Mouse (Mus musculus) liver, embryonic 11.5 days (tissue): Measurements from ENCODE around the gene Gpr61. TPM values are rescaled to one million over a fixed set of nuclear protein-coding genes. Genes with fewer than 3 reads are reported as not detected.

Experiments
- ATAC-seq: fragments of 200-750 bp; cut with Nextera tagmentation; replicated peaks from 2 replicates; pipeline ENCODE4 v1.8.0; 2017; ENCODE audit warnings: moderate number of reproducible peaks, mild to moderate bottlenecking, moderate TSS enrichment, moderate library complexity; ENCODE audit not compliant: low FRiP score
- DNase-seq: peaks from one replicate; pipeline ENCODE4 v3.0.0-alpha.2; 2017; ENCODE audit warnings: low spot score
- H3K27ac ChIP-seq: fragments of 300-500 bp; sonication (generic); 2 replicates; pipeline ENCODE4 v1.5.1; 2014; ENCODE audit warnings: mild to moderate bottlenecking, low read depth, low read length, control low read depth
- H3K27me3 ChIP-seq: fragments of 300-500 bp; sonication (generic); replicated peaks from 2 replicates; pipeline ENCODE4 v1.6.1; 2014; ENCODE audit warnings: low read length, mixed read lengths; ENCODE audit not compliant: control insufficient read depth, insufficient read depth
- H3K36me3 ChIP-seq: fragments of 300-500 bp; sonication (generic); 2 replicates; pipeline ENCODE4 v1.6.1; 2014; ENCODE audit warnings: mild to moderate bottlenecking, low read length, moderate library complexity, mixed read lengths; ENCODE audit not compliant: control insufficient read depth, insufficient read depth
- H3K4me1 ChIP-seq: fragments of 300-500 bp; sonication (generic); replicated peaks from 2 replicates; pipeline ENCODE4 v1.6.1; 2014; ENCODE audit warnings: low read length, mixed read lengths; ENCODE audit not compliant: control insufficient read depth, insufficient read depth
- H3K4me2 ChIP-seq: fragments of 300-500 bp; sonication (generic); 2 replicates; pipeline ENCODE4 v1.6.1; 2014; ENCODE audit warnings: mild to moderate bottlenecking, control low read depth, moderate library complexity
- H3K4me3 ChIP-seq: fragments of 300-500 bp; sonication (generic); 2 replicates; pipeline ENCODE4 v1.5.1; 2014; ENCODE audit warnings: low read depth, low read length, control low read depth
- H3K9ac ChIP-seq: fragments of 300-500 bp; sonication (generic); 2 replicates; pipeline ENCODE4 v1.6.1; 2014; ENCODE audit warnings: low read depth, low read length, control low read depth
- H3K9me3 ChIP-seq: fragments of 300-500 bp; sonication (generic); 2 replicates; pipeline ENCODE4 v1.6.1; 2016; ENCODE audit warnings: low read length, inconsistent platforms, mixed read lengths; ENCODE audit not compliant: control insufficient read depth
- WGBS: fragments of 180-500 bp; shearing (Covaris S2); extraction: QIAGEN DNeasy Blood & Tissue Kit; methylation state at CpG from one replicate; pipeline ENCODE4 v1.1.7; 2014; 5-methylcytosine and 5-hydroxymethylcytosine counted together
- polyA plus RNA-seq: library from polyadenylated mRNA; unstranded; fragments of >200 nt; fragmentation: Nextera tagmentation; extraction: Ambion mirVana; gene quantifications from 2 replicates; pipeline ENCODE4 v1.2.1, GENCODE M21; 2014

The Gpr61 gene
- polyA plus RNA-seq, 1 experiment from 2014 or later, result 0.07 TPM

GRCm38 (mm10) chr3:108112246-108112645 lies 42.4 kb downstream of the Gpr61 start:
- no peak overlapping the region for H3K4me2 ChIP-seq

GRCm38 (mm10) chr3:108111320-108111719 lies 43.4 kb downstream of the Gpr61 start:
- no peak overlapping the region for H3K27ac ChIP-seq
- WGBS, result 92% methylated on average over 5 of the region's 5 CpGs

More at GRCm38 (mm10) chr3:108112246-108112645, 42.4 kb downstream of the Gpr61 start:
- Histone ChIP-seq H3K9me3 (no peaks in the 10 kb centered on the region), H3K4me3 (no peak overlapping the region), H3K9ac (no peak overlapping the region), H3K27me3 (no peaks in the 10 kb centered on the region), H3K4me1 (no peaks in the 10 kb centered on the region), H3K36me3 (peaks cover 38% of the 10 kb centered on the region), H3K27ac (no peak overlapping the region)
- ATAC-seq (no peak), DNase-seq (no peak)
- WGBS, result 73% methylated on average over 7 of the region's 7 CpGs

GRCm38 (mm10) chr3:108105281-108105680 lies 49.4 kb downstream of the Gpr61 start:
- peak; percentile 96 for ATAC-seq
- no peaks in the 10 kb centered on the region for H3K9me3 ChIP-seq
- H3K36me3 ChIP-seq, result peaks cover 11% of the 10 kb centered on the region; the same call in 1 of the 2 replicates
- WGBS, result 33% methylated on average over 3 of the region's 3 CpGs
- H3K9ac ChIP-seq, result 0 out of 2 replicates have a peak overlapping the region, but pooled peaks have one; percentile 1
- H3K27me3 ChIP-seq, result no peaks in the 10 kb centered on the region
- H3K4me3 ChIP-seq, result no peak overlapping the region
- DNase-seq, result no peak
- peaks cover 21% of the 10 kb centered on the region for H3K4me1 ChIP-seq
- H3K4me2 ChIP-seq, result 0 out of 2 replicates have a peak overlapping the region, but pooled peaks have one; percentile 15
- H3K27ac ChIP-seq, result 0 out of 2 replicates have a peak overlapping the region, but pooled peaks have one; percentile 8

More at GRCm38 (mm10) chr3:108111320-108111719, 43.4 kb downstream of the Gpr61 start:
- no peak overlapping the region for H3K9ac ChIP-seq
- no peaks in the 10 kb centered on the region for H3K27me3 ChIP-seq
- no peak for ATAC-seq
- no peaks in the 10 kb centered on the region for H3K9me3 ChIP-seq
- DNase-seq, result no peak
- no peak overlapping the region for H3K4me3 ChIP-seq
- H3K4me2 ChIP-seq, result no peak overlapping the region
- peaks cover 36% of the 10 kb centered on the region for H3K36me3 ChIP-seq
- peaks cover 6% of the 10 kb centered on the region; the same call in 1 of the 2 replicates for H3K4me1 ChIP-seq

GRCm38 (mm10) chr3:108102075-108102474 lies 52.6 kb downstream of the Gpr61 start:
- Histone ChIP-seq H3K27ac (no peak overlapping the region), H3K9me3 (no peaks in the 10 kb centered on the region), H3K4me2 (no peak overlapping the region), H3K36me3 (no peaks in the 10 kb centered on the region), H3K9ac (no peak overlapping the region), H3K4me3 (no peak overlapping the region), H3K27me3 (no peaks in the 10 kb centered on the region), H3K4me1 (peaks cover 45% of the 10 kb centered on the region)
- ATAC-seq, result no peak
- 92% methylated on average over 6 of the region's 6 CpGs for WGBS
- DNase-seq, result no peak

- peaks cover 42% of the 10 kb centered on the region for H3K4me1 ChIP-seq
- WGBS, result 60% methylated on average over 3 of the region's 3 CpGs
Measured at GRCm38 (mm10) chr3:108101594-108101993, 53.1 kb downstream of the Gpr61 start.

More at GRCm38 (mm10) chr3:108101594-108101993, 53.1 kb downstream of the Gpr61 start:
- no peaks in the 10 kb centered on the region for H3K36me3 ChIP-seq
- no peak overlapping the region for H3K4me3 ChIP-seq
- H3K27ac ChIP-seq, result no peak overlapping the region
- H3K9ac ChIP-seq, result no peak overlapping the region
- H3K9me3 ChIP-seq, result no peaks in the 10 kb centered on the region
- ATAC-seq, result no peak
- peak; percentile 8 for DNase-seq
- no peak overlapping the region for H3K4me2 ChIP-seq
- H3K27me3 ChIP-seq, result no peaks in the 10 kb centered on the region

Other genes starting within 250 kb of the Gpr61 start
- 10.8 and 12.0 TPM in 2 replicates for gene Gstm7, start 223.1 kb downstream of the Gpr61 start, polyA plus RNA-seq
- 9.2 and 9.5 TPM in 2 replicates for gene Gstm6, start 211.1 kb downstream of the Gpr61 start, polyA plus RNA-seq
- 7.5 and 7.7 TPM in 2 replicates for gene Gstm3, start 185.6 kb downstream of the Gpr61 start, polyA plus RNA-seq
- gene Gstm2, start 168.4 kb downstream of the Gpr61 start, polyA plus RNA-seq, result 16.7 and 18.2 TPM in 2 replicates
- gene Gstm1, start 136.9 kb downstream of the Gpr61 start, polyA plus RNA-seq, result 244 and 267 TPM in 2 replicates
- 21.2 and 22.8 TPM in 2 replicates for gene Gstm4, start 110.0 kb downstream of the Gpr61 start, polyA plus RNA-seq
- 119 and 123 TPM in 2 replicates for gene Ampd2, start 68.2 kb downstream of the Gpr61 start, polyA plus RNA-seq
- 4.2 and 5.4 TPM in 2 replicates for gene Gnat2, start 62.1 kb downstream of the Gpr61 start, polyA plus RNA-seq
- gene Gnai3, start 8.7 kb downstream of the Gpr61 start, polyA plus RNA-seq, result 146 and 170 TPM in 2 replicates
- 0.88 and 1.5 TPM in 2 replicates for gene Amigo1, start 31.5 kb upstream of the Gpr61 start, polyA plus RNA-seq
- gene Cyb561d1, start 46.3 kb upstream of the Gpr61 start, polyA plus RNA-seq, result 2.3 and 2.8 TPM in 2 replicates
- 8.7 and 8.9 TPM in 2 replicates for gene Atxn7l2, start 56.1 kb upstream of the Gpr61 start, polyA plus RNA-seq
- 0.05 and 0.08 TPM in 2 replicates for gene Sypl2, start 71.8 kb upstream of the Gpr61 start, polyA plus RNA-seq
- 335 and 351 TPM in 2 replicates for gene Psma5, start 102.0 kb upstream of the Gpr61 start, polyA plus RNA-seq
- gene Sort1, start 129.2 kb upstream of the Gpr61 start, polyA plus RNA-seq, result 10.6 and 11.9 TPM in 2 replicates
- gene Mybphl, start 210.0 kb upstream of the Gpr61 start, polyA plus RNA-seq, result 0.47 and 1.2 TPM in 2 replicates
- gene Psrc1, start 229.0 kb upstream of the Gpr61 start, polyA plus RNA-seq, result 33.2 and 34.0 TPM in 2 replicates